Mouse (Mus musculus) E14TG2a.4 (cell line): ENCODE measurements around the gene Focad.

Experiments
- H3K27me3 ChIP-seq: 2 replicates; pipeline ENCODE4 v1.6.1; 2014; ENCODE audit warnings: low read length, control low read depth; ENCODE audit not compliant: insufficient read depth
- H3K36me3 ChIP-seq: 2 replicates; pipeline ENCODE4 v1.6.1; 2014; ENCODE audit warnings: low read length, control low read depth; ENCODE audit not compliant: insufficient read depth
- H3K4me1 ChIP-seq: replicated peaks from 2 replicates; pipeline ENCODE4 v1.6.1; 2014; ENCODE audit warnings: low read depth, low read length, control low read depth
- H3K4me3 ChIP-seq: replicated peaks from 2 replicates; pipeline ENCODE4 v1.5.1; 2014; ENCODE audit warnings: mild to moderate bottlenecking, low read length
- H3K9me3 ChIP-seq: 2 replicates; pipeline ENCODE4 v1.6.1; 2014; ENCODE audit warnings: low read length, control low read depth
- CTCF ChIP-seq: conservative IDR thresholded peaks from 2 replicates; pipeline ENCODE4 v1.5.1; 2014; ENCODE audit warnings: low read length
- NANOG ChIP-seq: IDR thresholded peaks from 2 replicates; pipeline ENCODE4 v1.6.1; 2014; ENCODE audit warnings: borderline replicate concordance, low read length, mixed read lengths
- POU5F1 ChIP-seq: IDR thresholded peaks from 2 replicates; pipeline ENCODE4 v1.6.1; 2014; ENCODE audit warnings: low read length, borderline replicate concordance

Gene Focad

DNA sequence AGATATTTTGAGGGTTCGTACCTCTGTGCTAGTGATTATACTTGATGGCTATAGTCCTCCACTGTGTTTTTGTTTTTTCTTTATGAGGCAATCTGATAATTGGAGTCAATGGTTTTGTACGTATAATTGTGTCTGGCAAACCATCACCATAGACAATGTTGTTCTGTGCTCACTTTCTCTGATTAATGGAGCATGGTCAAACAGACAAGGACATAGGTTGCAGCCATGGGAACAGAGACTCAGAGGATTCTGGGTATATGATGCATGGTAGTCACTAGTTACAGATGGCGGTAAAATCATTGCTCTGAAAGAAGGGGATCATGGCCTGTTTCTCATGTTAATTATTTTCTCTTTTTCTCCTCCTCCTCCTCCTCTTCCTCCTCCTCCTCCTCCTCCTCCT lies 205.1 kb downstream of the Focad start:
- no peak overlapping the region for H3K4me3 ChIP-seq
- no peaks in the 10 kb centered on the region for H3K27me3 ChIP-seq
- TF ChIP-seq POU5F1 (no peak), CTCF (no peak), NANOG (no peak)
- H3K9me3 ChIP-seq: no peaks in the 10 kb centered on the region
- no peaks in the 10 kb centered on the region for H3K36me3 ChIP-seq
- H3K4me1 ChIP-seq: no peaks in the 10 kb centered on the region

DNA sequence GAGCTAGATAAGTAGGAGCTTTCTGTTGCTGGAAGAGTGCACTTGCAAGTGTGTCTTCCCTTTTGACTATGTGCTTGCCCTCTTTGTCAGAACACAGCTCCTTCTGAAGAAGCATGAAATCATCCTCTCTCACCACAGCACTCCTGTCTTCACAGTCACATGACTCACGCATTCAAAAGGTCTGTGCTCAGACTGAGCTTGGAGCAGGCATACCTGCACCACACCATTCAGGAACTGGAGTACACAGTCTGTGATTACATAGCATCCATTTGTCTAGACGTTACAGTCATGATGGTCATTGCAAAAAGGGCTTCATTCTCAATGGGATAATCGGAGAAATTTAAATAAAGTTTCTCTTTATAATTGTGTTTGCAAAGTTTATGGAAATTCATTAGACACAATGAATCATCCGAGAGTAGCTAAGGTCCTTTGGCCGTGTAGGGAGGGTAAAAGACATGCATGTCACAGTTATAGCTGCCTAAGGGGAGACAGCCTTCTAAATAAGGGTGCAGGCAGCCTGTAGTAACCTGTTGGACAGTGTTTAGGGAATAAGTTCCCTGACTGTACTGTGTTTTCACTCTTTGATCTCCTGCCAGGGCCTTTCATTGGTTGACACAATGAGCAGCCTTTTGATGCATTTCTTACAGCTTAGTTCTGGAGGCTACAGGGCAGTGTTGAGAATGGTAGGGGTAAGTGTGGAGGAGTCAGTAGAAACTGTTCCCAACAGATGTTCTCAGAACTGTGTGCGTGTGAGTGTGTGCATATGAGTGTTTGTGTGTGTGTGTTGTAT lies 206.6 kb downstream of the Focad start:
- TF ChIP-seq POU5F1: no peak
- TF ChIP-seq CTCF: no peak
- TF ChIP-seq NANOG: no peak
- Histone ChIP-seq H3K36me3 (no peaks in the 10 kb centered on the region), H3K4me3 (no peak overlapping the region), H3K4me1 (no peaks in the 10 kb centered on the region), H3K9me3 (no peaks in the 10 kb centered on the region), H3K27me3 (no peaks in the 10 kb centered on the region)

DNA sequence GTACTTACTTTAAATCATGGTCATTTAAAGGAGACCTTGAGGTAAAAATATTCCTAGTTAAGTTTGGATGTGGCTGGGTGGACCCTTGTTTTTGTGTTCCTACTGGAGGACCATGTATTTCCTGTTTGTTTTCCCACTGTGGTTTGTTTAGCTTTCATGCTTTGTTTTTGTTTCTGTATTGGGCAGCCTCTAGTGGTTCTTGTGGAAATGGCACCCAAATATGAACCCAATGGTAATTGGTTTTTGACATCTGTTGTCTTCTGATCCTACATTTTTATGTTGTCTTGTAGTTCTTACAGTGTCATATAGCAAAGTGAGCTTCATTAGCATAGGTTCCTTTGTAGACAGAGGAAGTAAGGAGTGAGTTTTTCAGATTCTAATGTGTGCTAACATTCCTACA lies 207.9 kb downstream of the Focad start:
- Histone ChIP-seq H3K27me3 (no peaks in the 10 kb centered on the region), H3K36me3 (no peaks in the 10 kb centered on the region), H3K9me3 (no peaks in the 10 kb centered on the region), H3K4me1 (no peaks in the 10 kb centered on the region), H3K4me3 (no peak overlapping the region)
- peak; percentile 70 for TF ChIP-seq CTCF
- TF ChIP-seq POU5F1: no peak

DNA sequence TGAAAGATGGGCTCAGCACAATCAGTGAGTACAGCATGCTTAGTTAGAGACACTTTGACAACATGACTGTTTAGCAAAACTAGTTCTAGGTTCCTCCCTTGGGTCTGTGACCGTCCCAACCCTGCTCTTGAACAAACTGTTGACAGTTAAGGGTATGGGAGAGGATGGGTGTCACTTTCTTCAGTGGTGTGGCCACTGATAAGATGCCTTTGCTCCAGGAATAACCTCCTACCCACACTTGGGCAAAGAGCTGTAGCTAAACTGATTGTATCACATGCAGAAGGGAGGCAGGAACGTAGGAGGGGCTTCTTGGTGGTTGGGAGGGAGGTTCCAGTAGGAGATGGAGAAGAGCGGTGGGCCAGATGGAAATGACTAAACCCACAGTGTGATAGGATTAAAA lies 213.3 kb downstream of the Focad start:
- TF ChIP-seq POU5F1: no peak
- no peak for TF ChIP-seq CTCF
- no peak for TF ChIP-seq NANOG
- H3K36me3 ChIP-seq: no peaks in the 10 kb centered on the region
- no peak overlapping the region for H3K4me3 ChIP-seq
- H3K27me3 ChIP-seq: no peaks in the 10 kb centered on the region
- no peaks in the 10 kb centered on the region for H3K9me3 ChIP-seq
- H3K4me1 ChIP-seq: no peaks in the 10 kb centered on the region

DNA sequence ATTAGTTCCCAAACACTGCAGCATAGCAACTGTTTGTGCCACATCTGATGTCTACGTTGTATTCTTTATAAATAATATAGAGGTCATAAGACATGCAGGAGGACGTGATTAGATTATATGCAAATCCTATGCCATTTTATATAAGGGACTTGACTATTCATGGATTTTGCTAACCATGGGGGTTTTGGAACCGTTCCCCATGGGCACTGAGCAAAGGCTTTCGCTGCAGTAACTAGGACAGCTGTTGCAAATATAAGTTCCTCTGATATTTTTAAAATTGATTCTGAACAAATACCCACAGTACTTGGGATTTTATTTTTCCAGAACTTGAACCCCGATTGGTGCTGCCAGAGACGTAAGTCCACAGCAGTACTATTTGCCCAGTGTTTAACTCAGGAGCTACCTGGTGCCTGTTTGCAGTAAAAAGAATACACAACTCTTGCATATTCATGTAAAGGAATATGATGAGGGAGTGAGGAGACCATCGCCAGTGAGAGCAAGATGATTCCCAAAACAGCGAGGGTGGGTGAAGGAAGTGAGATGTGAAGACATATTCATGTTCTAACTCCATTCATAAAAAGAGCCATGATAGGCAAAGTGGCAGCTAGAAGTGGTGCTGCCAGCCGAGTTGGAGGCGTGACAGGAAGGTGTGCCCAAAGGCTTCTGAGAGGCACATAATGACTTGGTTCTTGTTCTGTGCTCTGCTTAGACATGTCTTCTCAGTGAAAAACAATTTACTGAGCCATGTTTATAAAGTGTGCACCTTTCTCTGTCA lies 214.1 kb downstream of the Focad start:
- no peak for TF ChIP-seq CTCF
- TF ChIP-seq NANOG: no peak
- no peak for TF ChIP-seq POU5F1
- no peaks in the 10 kb centered on the region for H3K36me3 ChIP-seq
- no peaks in the 10 kb centered on the region for H3K4me1 ChIP-seq
- no peaks in the 10 kb centered on the region for H3K9me3 ChIP-seq
- no peaks in the 10 kb centered on the region for H3K27me3 ChIP-seq
- H3K4me3 ChIP-seq: no peak overlapping the region

DNA sequence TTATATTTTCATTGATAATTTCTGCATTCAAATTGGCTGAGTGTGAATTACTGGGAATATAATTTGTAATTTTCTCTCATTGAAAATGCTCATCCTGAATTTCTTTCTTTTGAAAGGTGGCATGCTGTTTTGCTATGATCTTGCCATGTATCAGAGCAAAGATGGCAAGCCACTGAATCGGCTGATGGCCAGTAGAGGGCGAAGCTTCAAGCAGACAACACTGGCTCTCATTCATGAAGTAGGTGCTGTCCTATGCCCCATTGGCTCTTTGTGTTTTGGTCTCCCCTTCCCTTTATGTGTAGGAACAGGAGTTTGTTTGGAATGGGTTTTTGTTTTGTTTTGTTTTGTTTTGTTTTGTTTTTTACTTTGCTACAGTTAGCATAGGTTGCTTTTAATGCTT lies 215.2 kb downstream of the Focad start:
- Histone ChIP-seq H3K4me3 (no peak overlapping the region), H3K9me3 (no peaks in the 10 kb centered on the region), H3K27me3 (no peaks in the 10 kb centered on the region), H3K36me3 (no peaks in the 10 kb centered on the region), H3K4me1 (no peaks in the 10 kb centered on the region)
- TF ChIP-seq NANOG (no peak), CTCF (peak; percentile 47)

DNA sequence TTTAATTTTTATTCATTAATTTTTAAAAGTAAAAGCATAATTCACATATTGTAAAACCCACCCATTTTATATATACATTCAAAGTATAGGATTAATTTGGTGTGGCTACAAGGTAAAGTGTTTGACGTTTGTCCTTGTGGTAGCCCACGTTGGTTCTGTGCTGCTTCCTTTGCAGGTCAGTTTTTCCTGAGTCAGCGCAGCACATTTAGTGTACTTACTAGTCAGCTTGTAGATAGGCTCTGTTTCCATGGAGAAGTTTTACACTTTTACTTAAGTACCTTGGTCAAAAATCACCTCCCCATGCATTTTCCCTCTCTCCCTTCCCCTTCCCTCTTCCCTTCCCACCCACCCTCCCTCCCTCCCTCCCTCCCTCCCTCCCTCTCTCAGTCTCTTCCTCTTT lies 220.5 kb downstream of the Focad start:
- TF ChIP-seq CTCF: no peak
- TF ChIP-seq POU5F1: no peak
- no peak for TF ChIP-seq NANOG
- Histone ChIP-seq H3K4me1 (no peaks in the 10 kb centered on the region), H3K27me3 (no peaks in the 10 kb centered on the region), H3K9me3 (no peaks in the 10 kb centered on the region), H3K36me3 (no peaks in the 10 kb centered on the region), H3K4me3 (no peak overlapping the region)

DNA sequence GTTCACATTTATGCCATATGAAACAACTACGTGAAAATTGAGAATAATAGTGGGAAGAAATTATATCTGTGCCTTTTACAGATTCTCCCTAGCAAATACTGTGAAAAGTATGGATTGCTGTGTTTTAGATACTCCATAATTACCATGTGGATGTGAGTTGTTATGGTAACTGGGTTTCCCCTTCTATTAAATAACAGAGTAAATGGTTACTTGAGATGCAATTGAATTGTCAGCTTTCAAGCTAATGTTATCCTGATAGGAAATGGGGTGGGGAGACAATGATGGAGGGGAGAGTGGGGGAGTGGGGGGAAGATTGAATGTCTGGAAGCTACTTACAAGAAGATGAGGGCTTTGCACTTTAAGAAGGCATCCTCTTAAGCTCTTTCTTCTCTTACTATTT lies 225.6 kb downstream of the Focad start:
- TF ChIP-seq NANOG (no peak), POU5F1 (no peak), CTCF (no peak)
- H3K4me3 ChIP-seq: no peak overlapping the region
- H3K9me3 ChIP-seq: no peaks in the 10 kb centered on the region
- no peaks in the 10 kb centered on the region for H3K4me1 ChIP-seq
- H3K27me3 ChIP-seq: no peaks in the 10 kb centered on the region
- no peaks in the 10 kb centered on the region for H3K36me3 ChIP-seq

DNA sequence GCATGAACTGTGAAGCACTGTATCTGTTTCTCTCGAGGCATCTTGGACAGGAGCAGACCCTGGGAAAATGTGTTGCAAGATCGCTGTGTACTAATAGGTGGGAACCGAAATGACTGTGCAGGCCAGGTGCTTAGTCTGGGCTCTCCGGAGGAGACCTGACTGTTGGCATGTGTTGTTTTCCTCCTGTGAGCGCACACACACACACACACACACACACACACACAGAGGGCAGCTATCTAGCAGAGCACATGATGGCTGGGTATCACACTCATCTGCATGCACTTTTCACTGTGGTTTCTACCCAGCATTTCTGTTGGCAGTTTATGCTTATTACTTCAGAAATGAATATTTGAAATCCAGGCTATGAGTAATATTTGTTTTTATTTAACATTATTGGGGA lies 231.0 kb downstream of the Focad start:
- no peaks in the 10 kb centered on the region; the same call in 1 of the 2 replicates for H3K36me3 ChIP-seq
- no peak for TF ChIP-seq NANOG
- no peaks in the 10 kb centered on the region for H3K27me3 ChIP-seq
- no peaks in the 10 kb centered on the region for H3K4me1 ChIP-seq
- H3K4me3 ChIP-seq: no peak overlapping the region
- H3K9me3 ChIP-seq: no peaks in the 10 kb centered on the region
